Mouse (Mus musculus) liver, adult 10 weeks (tissue): Measurements from ENCODE around the gene Gm17268. TPM values are rescaled to one million over a fixed set of nuclear protein-coding genes. Genes with fewer than 3 reads are reported as not detected.

Source experiments
- polyA plus RNA-seq: library from polyadenylated mRNA; stranded (reverse); fragments of 350-450 nt; fragmentation: Illumina TruSeq; extraction: RNeasy Lipid Tissue Mini Kit (QIAGEN cat#74804); gene quantifications from one replicate; pipeline ENCODE4 v1.2.3, GENCODE M21; 2014; ENCODE audit warnings: low read depth, low replicate concordance

Gm17268 gene
- polyA plus RNA-seq: not detected

DNA sequence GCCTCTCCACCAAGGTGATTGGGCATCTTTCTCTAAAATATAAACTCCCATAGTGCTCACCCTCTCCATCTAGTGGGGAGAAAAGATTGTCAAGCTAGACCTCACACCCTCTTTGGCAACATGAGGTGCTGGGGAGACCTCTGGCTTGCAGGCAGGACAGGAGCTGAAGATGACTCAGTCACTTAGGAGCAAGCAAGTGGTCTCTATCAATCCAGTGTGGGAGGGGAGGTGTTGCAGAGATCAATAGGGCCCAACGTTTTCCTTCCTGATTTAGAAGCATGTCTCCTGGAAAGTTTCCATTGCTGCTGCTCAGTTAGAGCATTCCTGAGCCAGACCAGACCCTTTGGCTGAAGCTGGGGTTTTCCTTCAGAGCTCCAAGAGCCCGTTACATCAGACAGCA, at the start of gene Gm17268:
TSS of gene Gm17268 (minus strand) at position 28 of the 400 bp plus-strand sequence.

DNA sequence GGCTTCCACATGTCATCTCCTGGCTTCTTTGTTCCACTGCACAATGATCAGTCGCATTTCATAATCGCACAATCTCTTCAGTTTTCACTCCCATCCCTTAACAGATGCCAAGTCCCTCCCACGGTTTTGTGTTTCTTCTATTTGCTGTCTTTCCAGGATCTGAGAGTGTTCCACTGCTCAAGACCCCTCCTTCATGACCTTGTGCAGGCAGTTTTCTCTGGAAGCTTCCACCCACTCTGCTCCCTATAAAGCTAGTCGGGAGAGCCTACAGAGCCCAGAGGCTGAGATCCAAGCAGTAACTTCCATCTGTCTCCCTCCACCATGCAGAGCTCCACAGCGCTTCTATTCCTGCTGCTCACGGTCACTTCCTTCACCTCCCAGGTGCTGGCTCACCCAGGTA, 19.3 kb upstream of the Gm17268 start, which contains the start of gene Ccl11:
TSS of gene Ccl11 (plus strand) at position 178 of the 400 bp plus-strand sequence.

DNA sequence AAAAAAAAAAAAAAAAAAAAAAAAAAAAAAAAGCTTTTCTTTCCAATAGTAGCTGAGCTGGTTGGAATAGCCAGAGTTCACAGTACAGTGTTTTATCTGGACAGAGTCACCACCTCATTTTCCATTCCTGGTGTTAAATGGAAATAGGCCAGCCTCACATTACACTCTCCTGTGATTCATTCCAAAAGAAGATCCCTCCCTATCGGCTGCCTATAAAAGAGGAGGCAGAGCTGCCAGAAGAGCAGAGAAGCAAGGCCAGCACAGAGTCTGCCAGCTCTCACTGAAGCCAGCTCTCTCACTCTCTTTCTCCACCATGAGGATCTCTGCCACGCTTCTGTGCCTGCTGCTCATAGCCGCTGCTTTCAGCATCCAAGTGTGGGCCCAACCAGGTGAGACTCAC, 7.1 kb upstream of the Gm17268 start, which contains the start of gene Ccl7:
TSS of gene Ccl7 (plus strand) at position 242 of the 400 bp plus-strand sequence.

DNA sequence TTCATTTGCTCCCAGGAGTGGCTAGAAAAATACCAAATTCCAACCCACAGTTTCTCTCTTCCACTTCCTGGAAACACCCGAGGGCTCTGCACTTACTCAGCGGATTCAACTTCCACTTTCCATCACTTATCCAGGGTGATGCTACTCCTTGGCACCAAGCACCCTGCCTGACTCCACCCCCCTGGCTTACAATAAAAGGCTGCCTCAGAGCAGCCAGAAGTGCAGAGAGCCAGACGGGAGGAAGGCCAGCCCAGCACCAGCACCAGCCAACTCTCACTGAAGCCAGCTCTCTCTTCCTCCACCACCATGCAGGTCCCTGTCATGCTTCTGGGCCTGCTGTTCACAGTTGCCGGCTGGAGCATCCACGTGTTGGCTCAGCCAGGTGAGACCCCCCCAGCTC, 3.0 kb downstream of the Gm17268 start, which contains the start of gene Ccl2:
TSS of gene Ccl2 (plus strand) at position 216 of the 400 bp plus-strand sequence.

Other genes starting within 250 kb of the Gm17268 start
- not detected for gene 5530401A14Rik, start 177.9 kb downstream of the Gm17268 start, polyA plus RNA-seq
- gene Asic2, start 70.1 kb downstream of the Gm17268 start, polyA plus RNA-seq: not detected
- gene Ccl2, start 3.0 kb downstream of the Gm17268 start, polyA plus RNA-seq: 2.8 TPM
- gene Ccl7, start 7.2 kb upstream of the Gm17268 start, polyA plus RNA-seq: not detected
- not detected for gene Ccl11, start 19.3 kb upstream of the Gm17268 start, polyA plus RNA-seq
- not detected for gene Ccl12, start 63.3 kb upstream of the Gm17268 start, polyA plus RNA-seq
- not detected for gene Ccl8, start 76.6 kb upstream of the Gm17268 start, polyA plus RNA-seq